Mouse (Mus musculus): ENCODE measurements around the gene Wiz. TPM values are rescaled to one million over a fixed set of nuclear protein-coding genes. Genes with fewer than 3 reads are reported as not detected.

The Wiz gene
- polyA plus RNA-seq, 1 experiment from 2014 or later = 43.8 TPM

- H3K4me3 ChIP-seq (ENCODE audit: low read depth, low read length) = 0 out of 2 replicates have a peak overlapping the region, but pooled peaks have one; percentile 3
- ATAC-seq (ENCODE audit: insufficient read depth, low FRiP score, low TSS enrichment) = no peak
- no peak overlapping the region for H3K9ac ChIP-seq (ENCODE audit: low read length)
- 0 out of 2 replicates have a peak, but pooled peaks cover 2% of the 10 kb centered on the region for H3K4me1 ChIP-seq (ENCODE audit: control insufficient read depth, insufficient read depth, low read length)
- H3K27ac ChIP-seq (ENCODE audit: low read depth, low read length) = no peak overlapping the region
- H3K9me3 ChIP-seq (ENCODE audit: control insufficient read depth, low read length) = no peaks in the 10 kb centered on the region
- H3K36me3 ChIP-seq (ENCODE audit: control insufficient read depth, insufficient read depth, low read length) = no peaks in the 10 kb centered on the region
- DNase-seq (ENCODE audit: low spot score) = no peak
- H3K4me2 ChIP-seq (ENCODE audit: low read depth) = peak overlapping the region; percentile 30
- no peaks in the 10 kb centered on the region for H3K27me3 ChIP-seq (ENCODE audit: control insufficient read depth, insufficient read depth, low read length)
- 15% methylated on average over 10 of the region's 17 CpGs for WGBS
Measured at GRCm38 (mm10) chr17:32368991-32369578, 20.2 kb downstream of the Wiz start.

GRCm38 (mm10) chr17:32367706-32368105 lies 21.5 kb downstream of the Wiz start:
- Histone ChIP-seq H3K4me1 (ENCODE audit: control insufficient read depth, insufficient read depth, low read length) (peaks cover 8% of the 10 kb centered on the region), H3K9me3 (ENCODE audit: control insufficient read depth, low read length) (no peaks in the 10 kb centered on the region), H3K36me3 (ENCODE audit: control insufficient read depth, insufficient read depth, low read length) (no peaks in the 10 kb centered on the region), H3K4me2 (ENCODE audit: low read depth) (no peak overlapping the region), H3K27ac (ENCODE audit: low read depth, low read length) (no peak overlapping the region), H3K27me3 (ENCODE audit: control insufficient read depth, insufficient read depth, low read length) (no peaks in the 10 kb centered on the region), H3K4me3 (ENCODE audit: low read depth, low read length) (no peak overlapping the region), H3K9ac (ENCODE audit: low read length) (no peak overlapping the region)
- ATAC-seq (ENCODE audit: insufficient read depth, low FRiP score, low TSS enrichment) (no peak), DNase-seq (ENCODE audit: low spot score) (no peak)
- WGBS = 93% methylated on average over 11 of the region's 11 CpGs

- Histone ChIP-seq H3K27ac (ENCODE audit: low read depth, low read length) (no peak overlapping the region), H3K9me3 (ENCODE audit: control insufficient read depth, low read length) (no peaks in the 10 kb centered on the region), H3K4me2 (ENCODE audit: low read depth) (no peak overlapping the region), H3K4me1 (ENCODE audit: control insufficient read depth, insufficient read depth, low read length) (peaks cover 11% of the 10 kb centered on the region), H3K27me3 (ENCODE audit: control insufficient read depth, insufficient read depth, low read length) (no peaks in the 10 kb centered on the region), H3K9ac (ENCODE audit: low read length) (no peak overlapping the region; the same call in 1 of the 2 replicates), H3K4me3 (ENCODE audit: low read depth, low read length) (no peak overlapping the region), H3K36me3 (ENCODE audit: control insufficient read depth, insufficient read depth, low read length) (peaks cover 3% of the 10 kb centered on the region)
- no peak for DNase-seq (ENCODE audit: low spot score)
- WGBS = 81% methylated on average over 1 of the region's 1 CpGs
- ATAC-seq (ENCODE audit: insufficient read depth, low FRiP score, low TSS enrichment) = no peak
Measured at GRCm38 (mm10) chr17:32365296-32365695, 23.9 kb downstream of the Wiz start.

- ATAC-seq (ENCODE audit: insufficient read depth, low FRiP score, low TSS enrichment) = peak; percentile 33
- Histone ChIP-seq H3K4me1 (ENCODE audit: control insufficient read depth, insufficient read depth, low read length) (peaks cover 11% of the 10 kb centered on the region), H3K4me3 (ENCODE audit: low read depth, low read length) (peak overlapping the region; percentile 93), H3K9me3 (ENCODE audit: control insufficient read depth, low read length) (no peaks in the 10 kb centered on the region), H3K9ac (ENCODE audit: low read length) (no peak overlapping the region; the same call in none of the 2 replicates), H3K27ac (ENCODE audit: low read depth, low read length) (no peak overlapping the region), H3K4me2 (ENCODE audit: low read depth) (peak overlapping the region; percentile 47), H3K36me3 (ENCODE audit: control insufficient read depth, insufficient read depth, low read length) (peaks cover 5% of the 10 kb centered on the region), H3K27me3 (ENCODE audit: control insufficient read depth, insufficient read depth, low read length) (no peaks in the 10 kb centered on the region)
- DNase-seq (ENCODE audit: low spot score) = no peak
- WGBS = 61% methylated on average over 5 of the region's 5 CpGs
Measured at GRCm38 (mm10) chr17:32364850-32365249, 24.4 kb downstream of the Wiz start.

- H3K4me3 ChIP-seq (ENCODE audit: low read depth, low read length) = peak overlapping the region; percentile 93
- peaks cover 5% of the 10 kb centered on the region for H3K36me3 ChIP-seq (ENCODE audit: control insufficient read depth, insufficient read depth, low read length)
- H3K27me3 ChIP-seq (ENCODE audit: control insufficient read depth, insufficient read depth, low read length) = no peaks in the 10 kb centered on the region
- under 1% methylated on average over 37 of the region's 47 CpGs for WGBS
- DNase-seq (ENCODE audit: low spot score) = peak; percentile 94
- ATAC-seq (ENCODE audit: insufficient read depth, low FRiP score, low TSS enrichment) = peak; percentile 92
- peak overlapping the region; percentile 40; the same call in 1 of the 2 replicates for H3K27ac ChIP-seq (ENCODE audit: low read depth, low read length)
- peak overlapping the region; percentile 47 for H3K4me2 ChIP-seq (ENCODE audit: low read depth)
- peak overlapping the region; percentile 95 for H3K9ac ChIP-seq (ENCODE audit: low read length)
- H3K4me1 ChIP-seq (ENCODE audit: control insufficient read depth, insufficient read depth, low read length) = peaks cover 11% of the 10 kb centered on the region
- no peaks in the 10 kb centered on the region for H3K9me3 ChIP-seq (ENCODE audit: control insufficient read depth, low read length)
Measured at GRCm38 (mm10) chr17:32364331-32364730, 24.9 kb downstream of the Wiz start.

GRCm38 (mm10) chr17:32363821-32364301 lies 25.4 kb downstream of the Wiz start:
- H3K4me2 ChIP-seq (ENCODE audit: low read depth) = peak overlapping the region; percentile 69
- peak overlapping the region; percentile 95 for H3K9ac ChIP-seq (ENCODE audit: low read length)
- peaks cover 9% of the 10 kb centered on the region for H3K36me3 ChIP-seq (ENCODE audit: control insufficient read depth, insufficient read depth, low read length)
- peak; percentile 51 for ATAC-seq (ENCODE audit: insufficient read depth, low FRiP score, low TSS enrichment)
- no peaks in the 10 kb centered on the region for H3K27me3 ChIP-seq (ENCODE audit: control insufficient read depth, insufficient read depth, low read length)
- H3K9me3 ChIP-seq (ENCODE audit: control insufficient read depth, low read length) = no peaks in the 10 kb centered on the region
- peak; percentile 25 for DNase-seq (ENCODE audit: low spot score)
- H3K4me3 ChIP-seq (ENCODE audit: low read depth, low read length) = peak overlapping the region; percentile 93
- WGBS = 0% methylated on average over 25 of the region's 50 CpGs
- H3K27ac ChIP-seq (ENCODE audit: low read depth, low read length) = peak overlapping the region; percentile 40
- H3K4me1 ChIP-seq (ENCODE audit: control insufficient read depth, insufficient read depth, low read length) = peaks cover 11% of the 10 kb centered on the region

GRCm38 (mm10) chr17:32362686-32363085 lies 26.6 kb downstream of the Wiz start:
- Histone ChIP-seq H3K27me3 (ENCODE audit: control insufficient read depth, insufficient read depth, low read length) (no peaks in the 10 kb centered on the region), H3K27ac (ENCODE audit: low read depth, low read length) (no peak overlapping the region), H3K9ac (ENCODE audit: low read length) (no peak overlapping the region; the same call in 1 of the 2 replicates), H3K36me3 (ENCODE audit: control insufficient read depth, insufficient read depth, low read length) (peaks cover 18% of the 10 kb centered on the region), H3K4me3 (ENCODE audit: low read depth, low read length) (peak overlapping the region; percentile 93), H3K9me3 (ENCODE audit: control insufficient read depth, low read length) (no peaks in the 10 kb centered on the region), H3K4me1 (ENCODE audit: control insufficient read depth, insufficient read depth, low read length) (peaks cover 11% of the 10 kb centered on the region), H3K4me2 (ENCODE audit: low read depth) (peak overlapping the region; percentile 69)
- 84% methylated on average over 4 of the region's 4 CpGs for WGBS
- ATAC-seq (ENCODE audit: insufficient read depth, low FRiP score, low TSS enrichment) (no peak), DNase-seq (ENCODE audit: low spot score) (no peak)

- DNase-seq (ENCODE audit: low spot score) (no peak), ATAC-seq (ENCODE audit: insufficient read depth, low FRiP score, low TSS enrichment) (no peak)
- WGBS = 86% methylated on average over 14 of the region's 18 CpGs
- H3K27me3 ChIP-seq (ENCODE audit: control insufficient read depth, insufficient read depth, low read length) = no peaks in the 10 kb centered on the region
- no peak overlapping the region for H3K27ac ChIP-seq (ENCODE audit: low read depth, low read length)
- H3K4me2 ChIP-seq (ENCODE audit: low read depth) = no peak overlapping the region
- peaks cover 37% of the 10 kb centered on the region for H3K36me3 ChIP-seq (ENCODE audit: control insufficient read depth, insufficient read depth, low read length)
- no peak overlapping the region for H3K4me3 ChIP-seq (ENCODE audit: low read depth, low read length)
- peaks cover 9% of the 10 kb centered on the region for H3K4me1 ChIP-seq (ENCODE audit: control insufficient read depth, insufficient read depth, low read length)
- H3K9ac ChIP-seq (ENCODE audit: low read length) = no peak overlapping the region
- no peaks in the 10 kb centered on the region for H3K9me3 ChIP-seq (ENCODE audit: control insufficient read depth, low read length)
Measured at GRCm38 (mm10) chr17:32359928-32360327, 29.3 kb downstream of the Wiz start.

- Histone ChIP-seq H3K27me3 (ENCODE audit: control insufficient read depth, insufficient read depth, low read length) (no peaks in the 10 kb centered on the region), H3K9me3 (ENCODE audit: control insufficient read depth, low read length) (no peaks in the 10 kb centered on the region), H3K4me2 (ENCODE audit: low read depth) (no peak overlapping the region), H3K9ac (ENCODE audit: low read length) (no peak overlapping the region), H3K4me3 (ENCODE audit: low read depth, low read length) (no peak overlapping the region), H3K4me1 (ENCODE audit: control insufficient read depth, insufficient read depth, low read length) (peaks cover 9% of the 10 kb centered on the region), H3K27ac (ENCODE audit: low read depth, low read length) (no peak overlapping the region), H3K36me3 (ENCODE audit: control insufficient read depth, insufficient read depth, low read length) (peaks cover 43% of the 10 kb centered on the region)
- WGBS = 96% methylated on average over 6 of the region's 6 CpGs
- ATAC-seq (ENCODE audit: insufficient read depth, low FRiP score, low TSS enrichment) = no peak
- DNase-seq (ENCODE audit: low spot score) = peak; percentile 6
Measured at GRCm38 (mm10) chr17:32358943-32359340, 30.3 kb downstream of the Wiz start.

Measured in neural tube, embryonic 11.5 days (tissue).